Mouse (Mus musculus) urinary bladder, adult 2 months (tissue): ENCODE measurements around the gene Slc10a1. TPM values are rescaled to one million over a fixed set of nuclear protein-coding genes. Genes with fewer than 3 reads are reported as not detected.

Source experiments
- DNase-seq: peaks from one replicate; pipeline ENCODE4 v3.0.0; 2022; ENCODE audit warnings: low spot score
- polyA plus RNA-seq: library from polyadenylated mRNA; depleted of rRNA; stranded (reverse); fragments of >200 nt; gene quantifications from 2 replicates; pipeline ENCODE4 v1.2.3, GENCODE M21; 2012; rRNA removed

The Slc10a1 gene
- polyA plus RNA-seq, 1 experiment = not detected

DNA sequence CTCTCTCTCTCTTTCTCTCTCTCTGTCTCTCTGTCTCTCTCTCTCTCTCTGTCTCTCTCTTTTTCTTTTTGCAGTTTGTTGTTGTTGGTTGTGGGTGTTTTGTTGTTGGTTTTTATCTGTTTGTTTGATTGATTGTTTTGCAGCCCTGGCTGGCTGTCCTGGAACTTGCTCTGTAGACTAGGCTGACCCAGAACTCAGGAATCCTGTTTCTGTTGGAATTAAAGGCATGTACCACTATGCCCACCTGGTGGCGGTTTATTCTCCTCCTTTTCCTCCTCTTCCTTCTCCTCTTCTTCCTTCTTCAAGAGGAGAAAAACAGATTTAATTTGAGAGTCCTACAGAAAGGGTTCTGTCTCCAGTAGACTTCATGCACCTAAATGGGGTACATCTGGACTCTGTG, 41.0 kb downstream of the Slc10a1 start:
- no peak for DNase-seq

DNA sequence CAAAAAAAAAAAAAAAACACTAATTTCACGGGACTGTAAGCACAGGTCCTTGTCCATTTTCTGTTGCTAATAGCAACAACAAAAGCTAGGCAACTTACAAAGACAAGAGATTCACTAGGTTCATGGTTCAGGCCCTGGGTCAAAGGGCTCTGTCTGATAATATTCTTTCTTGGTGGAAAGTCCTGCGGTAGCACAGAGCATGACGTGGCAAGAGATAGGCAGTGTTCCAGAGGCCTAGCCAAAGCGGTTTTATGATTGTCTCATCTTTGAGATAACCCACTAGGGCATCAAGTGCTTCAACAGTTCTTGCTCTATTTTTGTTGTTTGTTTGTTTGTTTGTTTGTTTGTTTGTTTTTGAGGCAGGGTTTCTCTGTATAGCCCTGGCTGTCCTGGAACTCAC, 42.0 kb downstream of the Slc10a1 start:
- no peak for DNase-seq

DNA sequence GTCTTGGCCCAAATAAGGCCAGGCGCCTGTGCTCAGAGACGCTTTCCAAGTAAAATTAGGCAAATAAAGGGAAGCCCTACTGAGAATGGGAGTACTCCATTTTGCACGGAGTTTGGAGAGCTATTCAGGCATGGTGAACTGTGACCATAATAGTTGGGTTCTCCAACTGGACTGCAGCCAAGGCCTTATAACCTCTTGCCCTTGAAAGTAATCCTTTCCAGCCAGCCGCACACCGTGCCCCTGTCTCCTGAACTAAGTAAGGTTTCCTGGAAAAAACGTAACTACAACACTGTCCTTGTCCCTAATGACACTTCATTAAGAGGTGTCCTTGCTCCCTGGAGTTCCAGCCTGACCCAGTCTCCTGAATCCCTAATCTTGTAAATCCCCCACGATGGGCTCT, 42.6 kb downstream of the Slc10a1 start:
- no peak for DNase-seq

DNA sequence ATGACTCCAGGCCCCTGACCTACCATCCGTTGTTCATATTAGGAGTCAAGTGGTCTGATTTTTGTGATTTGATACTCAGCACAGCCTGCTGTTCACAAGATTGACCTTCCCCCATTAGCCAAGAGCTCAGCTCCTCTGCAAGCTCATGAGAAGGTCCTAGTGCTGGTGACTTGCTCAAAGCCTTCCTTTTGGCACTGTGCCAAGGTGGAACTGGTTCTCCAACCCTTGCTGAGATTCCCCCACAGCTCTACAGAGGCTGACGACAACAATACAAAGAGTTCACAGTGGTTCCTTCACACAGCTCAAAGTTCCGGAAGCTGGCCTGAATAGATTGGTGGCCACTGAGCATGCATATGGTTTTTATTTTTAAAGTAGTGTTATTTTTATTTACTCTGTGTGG, 44.3 kb downstream of the Slc10a1 start:
- no peak for DNase-seq

DNA sequence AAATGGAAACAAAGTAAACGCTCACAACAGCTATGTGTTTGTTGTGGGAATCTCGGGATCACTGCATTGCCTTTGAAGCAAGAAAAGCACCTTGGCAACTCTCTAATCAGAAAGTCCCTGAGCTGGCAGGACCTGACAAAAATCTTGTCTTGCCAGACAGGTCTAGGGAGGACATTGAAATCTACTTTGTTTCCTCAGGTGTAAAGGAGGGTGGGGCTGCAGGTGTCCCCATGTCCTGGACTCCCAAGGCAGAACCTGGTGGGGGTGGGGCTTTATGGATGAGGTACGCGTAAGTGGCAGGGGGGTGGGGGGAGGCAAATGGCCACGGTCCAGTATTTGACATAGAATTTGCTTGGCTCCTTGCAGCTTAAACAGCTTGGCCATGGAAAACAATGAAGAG, 44.9 kb downstream of the Slc10a1 start:
- no peak for DNase-seq

DNA sequence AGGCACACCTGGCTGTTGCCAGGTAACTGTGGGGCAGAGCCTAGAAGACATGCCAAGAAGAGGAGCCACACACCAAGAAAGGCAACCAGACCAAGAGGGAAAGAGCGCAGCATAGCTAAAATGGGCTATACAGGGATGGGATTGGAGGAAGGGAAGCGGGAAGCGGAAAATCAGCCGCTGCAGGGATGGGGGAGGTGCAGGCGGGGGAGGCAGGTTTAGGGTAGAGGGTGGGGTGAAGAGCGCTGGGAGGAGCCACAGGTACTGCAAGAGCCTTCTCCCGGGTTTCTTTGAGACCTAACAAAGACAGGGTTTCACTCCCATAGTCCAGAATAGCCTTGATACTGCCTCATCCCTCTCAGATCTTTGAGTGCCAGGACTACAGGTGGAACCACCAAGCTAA, 45.6 kb downstream of the Slc10a1 start:
- DNase-seq = no peak

DNA sequence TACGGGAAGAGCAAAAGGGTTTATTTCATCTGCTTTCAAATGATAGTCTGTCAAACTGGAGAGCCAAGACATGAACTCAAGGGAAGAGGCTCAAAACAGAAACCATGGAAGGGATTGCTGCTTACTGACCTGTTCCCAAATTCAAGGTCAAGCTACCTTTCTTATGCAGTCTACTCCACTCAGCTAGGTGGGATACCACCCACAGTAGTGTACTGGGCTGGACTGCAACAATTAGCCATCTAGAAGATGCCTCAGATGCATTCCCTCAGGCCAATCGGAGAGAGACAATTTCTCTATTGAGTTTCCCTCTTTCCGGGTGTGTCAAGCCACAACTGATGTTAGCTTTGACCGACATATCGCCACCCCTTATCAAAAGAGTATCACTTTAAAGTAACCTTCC, 47.2 kb downstream of the Slc10a1 start:
- DNase-seq = no peak

DNA sequence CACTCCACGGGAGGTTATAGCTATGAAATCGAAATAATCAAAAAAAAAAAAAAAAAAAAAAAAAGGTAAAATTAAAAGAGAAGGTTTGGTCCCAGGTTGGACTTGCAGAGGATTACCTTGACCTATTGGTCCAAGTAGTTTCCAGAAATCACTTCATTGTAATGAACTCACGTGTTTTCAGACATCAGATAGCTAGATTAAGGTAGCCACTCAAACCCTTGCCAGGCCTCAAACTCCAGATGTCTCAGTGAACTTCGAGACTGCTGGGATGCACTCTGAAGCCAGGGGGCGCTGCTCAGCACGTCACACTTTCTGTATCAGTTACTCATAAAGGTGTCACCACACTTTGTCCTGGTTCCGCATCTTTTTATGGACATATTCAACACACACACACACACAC, 50.7 kb downstream of the Slc10a1 start:
- no peak for DNase-seq

DNA sequence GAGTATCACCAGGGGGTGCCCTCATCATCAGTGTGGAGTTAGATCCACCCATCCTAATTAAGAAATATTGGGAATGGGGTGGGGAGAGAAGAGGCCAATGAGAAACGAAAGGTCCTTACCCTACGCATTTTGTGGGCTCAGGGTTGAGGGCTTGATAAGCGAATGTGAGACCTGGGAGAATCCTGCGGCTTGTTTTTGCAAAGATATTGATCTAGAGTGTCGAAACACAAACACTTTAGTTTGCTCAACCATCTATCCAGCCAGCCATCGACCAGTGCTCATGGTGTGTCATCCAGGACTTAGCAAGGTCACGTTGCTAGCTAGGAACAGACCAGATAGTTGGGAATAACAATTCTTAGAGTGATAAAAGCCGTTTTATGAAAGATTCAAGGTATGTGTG, 58.9 kb downstream of the Slc10a1 start:
- no peak for DNase-seq

Other genes with a start within 250 kb of the Slc10a1 start
- gene Ccdc177, start 208.0 kb downstream of the Slc10a1 start, polyA plus RNA-seq = 0.01 TPM in 2 replicates
- 45.8 and 47.4 TPM in 2 replicates for gene Susd6, start 178.2 kb downstream of the Slc10a1 start, polyA plus RNA-seq
- gene Srsf5, start 23.2 kb downstream of the Slc10a1 start, polyA plus RNA-seq = 768 and 950 TPM in 2 replicates
- 9.5 and 9.8 TPM in 2 replicates for gene Smoc1, start 58.1 kb upstream of the Slc10a1 start, polyA plus RNA-seq